Comparison of ENCODE assay signal across 9 mouse cellular contexts in genomic region chr17:11900300-11900699, GRCm38 (mm10).
"Had no signal": no experiment of that assay in that cellular context is flagged by ENCODE, and none has a peak within 500 bp of the region (broad histone marks: within the 10 kb centered on the region; RNA-seq: fewer than 3 reads in every experiment).

No protein-coding gene starts in this region.

- H3K9ac ChIP-seq: limb, embryonic 13.5 days; liver, embryonic 14.5 days; neural tube, embryonic 12.5 days had no signal

- H3K4me1 ChIP-seq: limb, embryonic 13.5 days; neural tube, embryonic 12.5 days had no signal

- H3K4me3 ChIP-seq: limb, embryonic 13.5 days; neural tube, embryonic 12.5 days had no signal

- H3K36me3 ChIP-seq: limb, embryonic 13.5 days; neural tube, embryonic 12.5 days had no signal

- DNase-seq: kidney, adult 9 months; left cerebral cortex, postnatal 4 days; lung, adult 18-20 months; thymus, postnatal 4 days had no signal

- H3K27ac ChIP-seq: kidney, postnatal 0 days; limb, embryonic 13.5 days; liver, embryonic 14.5 days; neural tube, embryonic 12.5 days; stomach, postnatal 0 days had no signal

- H3K9me3 ChIP-seq: limb, embryonic 13.5 days; neural tube, embryonic 12.5 days had no signal

- H3K4me2 ChIP-seq: limb, embryonic 13.5 days; neural tube, embryonic 12.5 days had no signal

- H3K27me3 ChIP-seq: limb, embryonic 13.5 days; neural tube, embryonic 12.5 days had no signal
